Mouse (Mus musculus) neural tube, embryonic 10.5 days (tissue): ENCODE results near the gene Susd4.

Source experiments
- DNase-seq: peaks from one replicate; pipeline ENCODE4 v3.0.0-alpha.2; 2017; ENCODE audit warnings: low spot score; ENCODE audit errors: extremely low spot score

Susd4 gene

GRCm38 (mm10) chr1:182852158-182852557 lies 88.5 kb downstream of the Susd4 start:
- DNase-seq, result no peak

- DNase-seq, result no peak
Measured at GRCm38 (mm10) chr1:182856636-182857035, 93.0 kb downstream of the Susd4 start.

GRCm38 (mm10) chr1:182861671-182862358 lies 98.2 kb downstream of the Susd4 start:
- no peak for DNase-seq

- DNase-seq, result no peak
Measured at GRCm38 (mm10) chr1:182863396-182863795, 99.7 kb downstream of the Susd4 start.

- no peak for DNase-seq
Measured at GRCm38 (mm10) chr1:182867886-182868285, 104.2 kb downstream of the Susd4 start.

GRCm38 (mm10) chr1:182868432-182869113 lies 104.9 kb downstream of the Susd4 start:
- peak; percentile 49 for DNase-seq

- DNase-seq, result no peak
Measured at GRCm38 (mm10) chr1:182869114-182869456, 105.4 kb downstream of the Susd4 start.

GRCm38 (mm10) chr1:182878156-182878555 lies 114.5 kb downstream of the Susd4 start:
- DNase-seq, result no peak

GRCm38 (mm10) chr1:182878719-182879118 lies 115.1 kb downstream of the Susd4 start:
- DNase-seq, result no peak

- no peak for DNase-seq
Measured at GRCm38 (mm10) chr1:182881246-182881645, 117.6 kb downstream of the Susd4 start.

GRCm38 (mm10) chr1:182882611-182883010 lies 119.0 kb downstream of the Susd4 start:
- no peak for DNase-seq

GRCm38 (mm10) chr1:182895698-182896097 lies 132.0 kb downstream of the Susd4 start:
- peak; percentile 57 for DNase-seq

GRCm38 (mm10) chr1:182897071-182897470 lies 133.4 kb downstream of the Susd4 start:
- no peak for DNase-seq

GRCm38 (mm10) chr1:182897506-182898138 lies 134.0 kb downstream of the Susd4 start:
- no peak for DNase-seq

GRCm38 (mm10) chr1:182902095-182902494 lies 138.4 kb downstream of the Susd4 start:
- no peak for DNase-seq

GRCm38 (mm10) chr1:182902906-182903305 lies 139.2 kb downstream of the Susd4 start:
- DNase-seq, result no peak

- no peak for DNase-seq
Measured at GRCm38 (mm10) chr1:182905669-182906068, 142.0 kb downstream of the Susd4 start.

- DNase-seq, result peak; percentile 79
Measured at GRCm38 (mm10) chr1:182908050-182909036, 144.7 kb downstream of the Susd4 start.

- peak; percentile 30 for DNase-seq
Measured at GRCm38 (mm10) chr1:182909066-182909465, 145.4 kb downstream of the Susd4 start.

- no peak for DNase-seq
Measured at GRCm38 (mm10) chr1:182909596-182909995, 145.9 kb downstream of the Susd4 start.

- no peak for DNase-seq
Measured at GRCm38 (mm10) chr1:182912591-182912990, 148.9 kb downstream of the Susd4 start.
